Mouse (Mus musculus): ENCODE results near the gene Krtap4-2.
"Not testable (repeated sequence)": the region's sequence is repeated elsewhere in the genome, so short reads cannot be mapped to it uniquely, and the experiment has no call there.

The Krtap4-2 gene

DNA sequence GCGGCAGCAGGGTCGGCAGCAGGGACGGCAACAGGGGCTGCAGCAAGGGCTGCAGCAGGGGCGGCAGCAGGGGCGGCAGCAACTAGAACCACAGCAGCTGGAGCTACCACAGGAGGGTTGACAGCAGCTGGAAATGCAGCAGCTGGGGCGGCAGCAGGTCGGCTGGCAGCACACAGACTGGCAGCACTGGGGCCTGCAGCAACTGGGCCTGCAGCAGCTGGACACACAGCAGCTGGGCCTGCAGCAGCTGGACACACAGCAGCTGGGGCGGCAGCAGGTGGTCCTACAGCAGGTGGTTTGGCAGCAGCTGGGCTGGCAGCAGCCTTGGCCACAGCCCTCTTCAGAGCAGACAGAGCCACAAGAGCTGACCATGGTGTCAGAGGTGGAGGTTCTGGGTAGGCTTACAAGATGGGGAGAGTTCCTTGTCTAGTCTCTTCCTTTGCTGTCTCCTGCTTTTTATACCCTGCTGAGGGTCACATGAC lies at the start of gene Krtap4-2:
TSS of gene Krtap4-2 (minus strand) at position 432 of the 482 bp plus-strand sequence.
- no peak for DNase-seq (ENCODE audit: low spot score)

DNA sequence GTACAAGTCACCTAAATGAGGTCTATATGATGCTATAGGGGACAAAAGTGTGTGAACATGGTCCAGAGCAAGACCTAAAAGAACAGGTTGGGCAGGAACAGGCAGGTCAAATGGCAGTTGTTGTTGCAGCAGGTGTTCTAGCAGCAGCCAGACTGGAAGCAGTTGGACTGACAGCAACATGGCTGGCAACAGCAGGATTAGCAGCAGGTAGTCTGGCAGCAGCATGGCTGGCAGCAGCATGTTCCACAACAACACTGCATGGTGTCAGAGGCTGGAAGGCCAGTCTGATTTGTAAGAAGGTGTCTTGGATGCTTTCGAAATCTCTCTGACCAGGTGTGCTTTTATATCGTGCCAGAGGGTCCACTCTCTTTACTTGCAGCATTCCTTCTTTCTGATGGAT lies 48.6 kb upstream of the Krtap4-2 start:
- no peak for DNase-seq (ENCODE audit: low spot score)

DNA sequence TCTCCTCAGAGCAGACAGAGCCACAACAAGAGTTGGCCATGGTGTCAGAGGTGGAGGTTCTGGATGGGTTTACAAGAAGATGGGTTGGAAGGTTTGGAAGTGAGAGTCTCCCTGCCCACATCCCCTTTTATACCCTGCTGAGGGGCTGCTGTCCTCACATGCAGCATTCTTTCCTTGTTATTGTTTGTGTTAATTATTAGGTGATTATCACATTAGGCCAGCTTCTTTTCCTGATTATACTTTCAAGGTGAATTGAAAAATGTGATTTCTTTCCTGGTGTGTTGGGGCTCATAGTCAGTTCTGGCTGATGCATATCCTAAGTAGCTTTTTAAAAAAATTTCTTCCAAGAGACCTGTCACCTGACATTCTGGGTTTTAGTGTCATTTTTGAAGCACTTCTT lies 31.0 kb upstream of the Krtap4-2 start, which contains the start of gene Krtap4-6:
TSS of gene Krtap4-6 (minus strand) at position 101 of the 400 bp plus-strand sequence.
- no peak for DNase-seq (ENCODE audit: low spot score)

DNA sequence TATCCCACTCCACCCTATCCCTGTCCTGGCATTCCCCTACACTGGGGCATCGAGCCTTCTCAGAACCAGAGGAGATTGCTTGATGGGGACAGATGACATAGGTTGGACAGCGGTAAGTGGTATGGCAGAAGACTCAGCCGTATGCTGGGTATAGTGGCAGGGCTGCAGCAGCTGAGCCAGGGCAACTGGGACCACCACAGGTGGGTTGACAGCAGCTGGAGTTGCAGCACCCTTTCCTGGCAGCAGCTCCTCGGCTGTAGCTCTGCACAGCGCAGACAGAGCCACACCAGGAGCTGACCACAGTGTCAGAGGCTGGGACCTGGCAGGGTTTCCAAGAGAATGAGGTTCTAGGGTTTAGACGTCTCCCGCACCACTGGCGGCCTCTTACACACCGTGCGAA lies 27.9 kb upstream of the Krtap4-2 start:
- no peak for DNase-seq (ENCODE audit: low spot score)

DNA sequence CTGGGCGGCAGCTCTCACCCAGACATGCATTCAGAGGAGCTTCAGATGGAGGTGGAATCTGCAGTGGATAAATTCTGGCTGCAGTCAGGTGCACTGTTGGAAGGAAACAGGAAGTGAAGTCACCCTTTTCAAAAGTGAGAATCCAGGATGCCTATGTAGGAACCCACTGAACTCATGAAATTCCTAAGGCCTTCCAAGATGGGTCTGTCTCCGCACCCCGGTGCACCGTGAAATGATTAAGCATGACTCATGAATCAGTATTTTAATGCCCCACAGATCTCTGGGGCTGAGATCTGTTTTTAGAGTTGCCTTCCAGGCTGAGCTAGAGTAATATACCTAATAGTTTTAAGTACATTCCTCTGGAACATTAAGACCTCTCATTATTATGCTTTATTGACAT lies 24.4 kb upstream of the Krtap4-2 start:
- no peak for DNase-seq (ENCODE audit: low spot score)

DNA sequence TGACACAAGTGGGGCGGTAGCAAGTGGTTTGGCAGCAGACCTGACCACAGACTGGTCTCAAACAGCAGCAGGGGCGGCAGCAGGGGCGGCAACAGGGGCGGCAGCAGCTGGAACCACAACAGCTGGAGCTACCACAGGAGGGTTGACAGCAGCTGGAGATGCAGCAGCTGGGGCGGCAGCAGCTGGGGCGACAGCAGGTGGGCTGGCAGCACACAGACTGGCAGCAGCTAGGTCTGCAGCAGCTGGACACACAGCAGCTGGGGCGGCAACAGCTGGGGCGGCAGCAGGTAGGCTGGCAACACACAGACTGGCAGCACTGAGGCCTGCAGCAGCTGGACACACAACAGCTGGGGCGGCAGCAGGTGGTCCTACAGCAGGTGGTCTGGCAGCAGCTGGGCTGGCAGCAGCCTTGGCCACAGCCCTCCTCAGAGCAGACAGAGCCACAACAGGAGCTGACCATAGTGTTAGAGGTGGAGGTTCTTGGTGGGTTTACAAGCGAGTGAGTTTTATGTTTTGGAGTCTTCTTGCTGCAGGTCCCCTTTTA lies 23.7 kb upstream of the Krtap4-2 start, which contains the start of gene Gm11563:
TSS of gene Gm11563 (minus strand) at position 494 of the 544 bp plus-strand sequence.
- not testable (repeated sequence) for DNase-seq (ENCODE audit: low spot score)

DNA sequence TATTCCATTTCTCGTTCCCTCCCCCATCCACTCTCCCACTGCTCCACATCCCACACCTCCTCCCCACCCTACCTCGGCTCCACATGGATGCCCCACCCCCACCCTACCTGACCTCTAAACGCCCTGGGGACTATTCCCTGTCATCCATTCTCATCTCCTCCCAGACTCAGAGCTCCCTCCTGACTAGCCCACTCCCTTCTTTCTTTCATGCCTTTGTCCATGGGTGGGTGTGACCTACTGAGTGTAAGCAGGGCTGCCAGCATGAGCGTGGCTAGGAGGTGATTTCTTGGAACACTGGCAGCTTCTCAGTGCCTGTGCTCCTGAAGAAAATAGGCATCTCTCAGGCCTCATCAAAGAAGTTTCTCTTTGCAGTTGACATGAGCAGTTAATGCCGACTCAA lies 22.2 kb upstream of the Krtap4-2 start:
- DNase-seq (ENCODE audit: low spot score): no peak

DNA sequence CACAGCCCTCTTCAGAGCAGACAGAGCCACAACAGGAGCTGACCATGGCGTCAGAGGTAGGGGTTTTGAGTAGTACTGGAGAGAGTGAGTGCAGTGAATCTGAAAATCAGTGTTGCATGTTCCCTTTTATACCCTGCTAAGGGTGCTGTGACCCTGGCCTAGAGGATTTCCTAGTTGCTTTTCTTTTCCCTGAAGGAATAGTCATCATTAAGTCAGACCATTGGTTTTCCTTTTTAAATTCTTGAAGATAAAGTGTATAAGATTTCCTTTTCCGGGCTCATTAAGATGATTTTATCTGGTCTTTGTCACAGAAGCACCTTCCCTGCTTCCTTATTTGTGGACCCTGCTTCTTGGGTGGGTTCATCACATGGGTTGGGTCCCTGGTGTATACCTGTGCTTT lies 15.3 kb upstream of the Krtap4-2 start, which contains the start of gene Gm11555:
TSS of gene Gm11555 (minus strand) at position 101 of the 400 bp plus-strand sequence.
- no peak for DNase-seq (ENCODE audit: low spot score)

DNA sequence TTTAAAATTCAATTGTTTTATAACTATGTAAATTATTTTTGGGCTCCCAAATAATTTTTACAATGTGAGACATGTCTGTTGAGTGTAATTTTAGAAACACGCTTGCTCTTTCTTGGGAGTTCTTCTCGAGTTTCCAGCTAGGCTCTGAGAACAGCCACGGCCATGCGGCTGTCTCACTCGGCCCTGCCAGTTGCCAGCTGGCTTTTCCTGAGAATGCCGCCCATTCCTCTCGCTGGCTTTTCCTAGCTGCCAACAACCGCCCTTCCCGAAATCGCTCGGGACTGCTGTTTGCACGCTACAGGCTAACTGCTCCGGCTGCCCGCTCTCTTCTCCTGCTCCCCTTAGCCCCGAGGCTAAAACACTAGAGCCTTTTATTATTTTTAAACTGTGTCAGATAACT lies 11.6 kb upstream of the Krtap4-2 start:
- no peak for DNase-seq (ENCODE audit: low spot score)

DNA sequence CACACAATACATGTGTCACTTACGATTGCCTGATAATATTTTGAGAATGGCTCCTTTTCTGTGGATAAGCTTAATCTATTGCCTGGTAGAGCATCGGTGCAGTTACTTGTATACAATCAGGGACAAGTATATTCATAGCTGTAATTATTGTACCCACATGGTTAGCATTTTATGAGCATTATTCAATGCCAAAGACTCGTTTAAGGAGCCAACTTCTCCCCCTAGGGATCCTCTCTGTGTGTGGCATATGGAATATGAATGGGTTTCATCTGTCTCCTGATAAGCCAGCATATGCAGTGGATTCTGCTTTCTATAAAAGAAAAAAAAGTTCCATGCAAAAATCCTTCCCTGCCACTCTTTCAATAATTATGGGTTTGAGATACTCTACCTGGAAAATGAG lies 9.5 kb upstream of the Krtap4-2 start:
- DNase-seq (ENCODE audit: low spot score): peak; percentile 9

DNA sequence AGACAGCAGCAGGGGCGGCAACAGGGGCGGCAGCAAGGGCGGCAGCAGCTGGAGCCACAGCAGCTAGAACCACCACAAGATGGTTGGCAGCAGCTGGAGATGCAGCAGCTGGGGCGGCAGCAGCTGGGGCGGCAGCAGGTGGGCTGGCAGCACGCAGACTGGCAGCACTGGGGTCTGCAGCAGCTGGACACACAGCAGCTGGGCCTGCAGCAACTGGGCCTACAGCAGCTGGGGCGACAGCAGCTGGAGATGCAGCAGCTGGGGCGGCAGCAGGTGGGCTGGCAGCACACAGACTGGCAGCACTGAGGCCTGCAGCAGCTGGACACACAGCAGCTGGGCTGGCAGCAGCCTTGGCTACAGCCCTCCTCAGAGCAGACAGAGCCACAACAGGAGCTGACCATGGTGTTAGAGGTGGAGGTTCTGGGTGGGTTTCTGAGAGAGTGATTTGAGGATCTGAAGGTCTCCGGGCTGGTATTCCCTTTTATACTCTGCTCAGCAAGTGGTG lies 8.8 kb upstream of the Krtap4-2 start, which contains the start of gene Krtap4-7:
TSS of gene Krtap4-7 (minus strand) at position 455 of the 505 bp plus-strand sequence.
- not testable (repeated sequence) for DNase-seq (ENCODE audit: low spot score)

DNA sequence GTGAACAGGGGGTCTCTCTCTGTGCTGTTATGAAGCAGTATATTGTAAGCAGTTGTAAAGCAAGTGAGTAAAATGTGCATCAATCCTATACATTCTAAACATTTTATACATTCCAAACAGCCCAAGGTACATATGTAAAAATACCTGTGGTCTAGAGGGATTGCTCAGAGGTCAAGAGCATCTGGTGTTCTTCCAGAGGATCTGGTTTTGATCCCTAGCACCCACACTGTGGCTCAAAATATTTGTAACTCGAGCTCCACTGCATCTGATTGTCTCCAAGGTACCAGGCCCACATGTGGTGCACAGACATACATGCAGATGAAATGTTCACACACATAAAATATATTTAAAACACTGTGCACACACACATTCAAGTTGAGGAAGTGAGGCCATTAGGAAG lies 6.0 kb upstream of the Krtap4-2 start:
- DNase-seq (ENCODE audit: low spot score): no peak

DNA sequence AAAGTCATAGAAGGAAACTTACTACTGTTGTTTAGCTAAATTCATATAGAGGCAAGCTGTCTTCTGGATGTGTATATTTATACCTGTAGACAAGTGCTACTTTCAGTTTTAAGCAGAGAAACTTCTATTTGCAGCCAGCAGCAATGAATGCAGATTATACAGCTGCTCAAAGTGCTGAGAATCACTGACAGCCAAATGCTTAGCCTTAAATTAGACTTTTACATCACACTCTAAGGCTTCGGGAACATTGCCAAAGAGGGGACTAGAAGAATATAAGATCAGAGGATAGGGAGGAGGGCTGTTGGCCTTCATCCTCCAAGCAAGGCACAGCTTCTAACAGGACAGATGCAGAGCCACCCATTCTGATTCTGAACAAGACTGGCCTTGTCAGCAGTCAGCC lies 2.2 kb upstream of the Krtap4-2 start:
- DNase-seq (ENCODE audit: low spot score): no peak

DNA sequence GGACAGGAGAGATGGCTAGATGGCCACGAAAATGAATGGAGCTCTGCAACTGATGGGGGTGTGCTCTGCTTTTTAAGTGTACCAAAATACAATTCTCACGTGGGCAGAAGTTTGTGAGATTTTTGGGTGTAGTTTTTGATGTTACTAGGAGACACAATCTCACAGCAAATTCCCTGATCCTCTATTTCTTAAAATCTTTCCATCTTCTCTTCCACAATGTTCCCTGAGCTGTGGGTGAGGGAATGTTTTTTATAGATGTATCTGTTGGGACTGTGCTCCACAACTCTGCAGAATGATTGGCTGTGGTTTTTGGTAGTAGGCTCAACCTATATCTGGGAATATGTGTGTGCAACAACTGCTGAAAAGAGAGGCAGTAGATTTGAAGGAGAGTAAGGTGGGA lies 1.6 kb downstream of the Krtap4-2 start:
- no peak for DNase-seq (ENCODE audit: low spot score)

DNA sequence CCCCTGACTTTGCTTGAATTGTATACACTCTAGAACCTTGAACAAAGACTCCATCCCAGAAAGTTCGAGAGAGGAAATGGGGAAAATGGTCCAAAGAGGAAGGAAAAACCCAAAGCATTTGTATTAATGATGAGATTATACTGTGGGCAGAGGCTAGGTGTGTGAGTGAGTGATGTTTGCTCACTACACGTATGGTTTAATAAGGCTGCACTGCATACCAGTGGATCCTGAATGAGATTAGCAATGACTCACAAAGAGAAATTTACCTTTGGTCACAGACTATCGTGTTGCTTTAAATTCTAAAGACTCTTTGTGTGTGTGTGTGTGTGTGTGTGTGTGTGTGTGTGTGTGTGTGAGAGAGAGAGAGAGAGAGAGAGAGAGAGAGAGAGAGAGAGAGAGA lies 4.0 kb downstream of the Krtap4-2 start:
- DNase-seq (ENCODE audit: low spot score): no peak

DNA sequence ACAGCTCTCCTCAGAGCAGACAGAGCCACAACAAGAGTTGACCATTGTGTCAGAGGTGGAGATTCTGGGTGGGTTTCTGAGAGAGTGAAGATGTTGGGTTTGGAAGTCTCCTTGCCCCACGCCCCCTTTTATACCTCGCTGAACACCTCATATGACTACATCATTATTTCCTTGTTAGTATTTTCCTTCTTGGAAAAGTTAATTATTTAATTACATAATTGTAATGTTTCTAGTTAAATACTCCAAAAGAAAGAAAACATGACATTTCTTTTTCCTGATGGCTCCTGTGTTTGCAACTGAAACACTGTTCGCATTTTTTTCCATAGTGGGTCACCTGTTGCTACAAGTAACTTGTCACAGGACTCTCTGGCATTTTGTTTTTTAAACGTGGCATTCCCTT lies 6.7 kb downstream of the Krtap4-2 start, which contains the start of gene Krtap4-1:
TSS of gene Krtap4-1 (minus strand) at position 101 of the 400 bp plus-strand sequence.
- DNase-seq (ENCODE audit: low spot score): no peak

DNA sequence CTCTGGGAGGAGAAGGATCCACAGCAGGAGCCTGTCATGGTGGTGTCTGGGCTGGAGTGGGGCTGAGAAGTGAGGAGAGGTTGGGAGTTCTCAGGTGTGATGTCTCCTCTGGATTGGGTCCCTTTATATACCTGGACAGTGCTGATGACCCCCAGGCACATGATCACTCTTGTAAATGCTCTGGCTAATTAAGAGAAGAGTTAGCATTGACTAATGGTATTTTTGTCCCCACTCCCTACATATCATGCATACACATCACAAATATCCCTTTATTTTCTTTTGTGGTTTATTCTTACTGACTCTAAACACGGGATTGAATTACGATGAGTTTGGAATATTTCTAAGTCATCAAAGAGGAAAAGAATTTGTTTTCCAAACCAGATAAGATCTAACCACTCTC lies 14.5 kb downstream of the Krtap4-2 start, which contains the start of gene Gm11562:
TSS of gene Gm11562 (minus strand) at position 101 of the 400 bp plus-strand sequence.
- DNase-seq (ENCODE audit: low spot score): no peak

DNA sequence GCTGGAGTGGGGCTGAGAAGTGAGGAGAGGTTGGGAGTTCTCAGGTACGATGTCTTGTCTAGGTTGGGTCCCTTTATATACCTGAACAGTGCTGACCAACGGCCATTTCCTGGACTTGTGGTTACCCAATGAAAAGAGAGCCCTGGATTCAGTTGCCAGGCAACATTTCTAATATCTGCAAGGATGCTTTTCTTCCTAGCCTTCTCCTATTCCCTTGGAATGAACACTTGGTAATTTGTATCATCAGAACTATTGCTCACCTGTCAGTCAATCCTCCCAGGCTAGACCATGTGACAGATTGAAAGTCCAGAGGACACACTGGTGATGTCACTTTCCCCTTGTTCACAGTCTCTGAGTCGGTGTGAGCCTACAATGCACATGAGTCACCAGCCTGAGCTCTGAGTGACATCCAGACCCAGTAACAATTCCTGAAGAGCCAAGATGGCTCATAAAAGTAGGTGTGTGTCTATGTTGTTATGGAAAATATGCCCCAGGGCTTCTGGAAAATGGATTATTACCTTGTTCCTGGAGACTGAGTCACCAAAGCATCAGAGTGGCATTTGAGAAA lies 20.0 kb downstream of the Krtap4-2 start, which contains the start of gene Krtap2-4:
TSS of gene Krtap2-4 (minus strand) at position 51 of the 568 bp plus-strand sequence.
- DNase-seq (ENCODE audit: low spot score): no peak

DNA sequence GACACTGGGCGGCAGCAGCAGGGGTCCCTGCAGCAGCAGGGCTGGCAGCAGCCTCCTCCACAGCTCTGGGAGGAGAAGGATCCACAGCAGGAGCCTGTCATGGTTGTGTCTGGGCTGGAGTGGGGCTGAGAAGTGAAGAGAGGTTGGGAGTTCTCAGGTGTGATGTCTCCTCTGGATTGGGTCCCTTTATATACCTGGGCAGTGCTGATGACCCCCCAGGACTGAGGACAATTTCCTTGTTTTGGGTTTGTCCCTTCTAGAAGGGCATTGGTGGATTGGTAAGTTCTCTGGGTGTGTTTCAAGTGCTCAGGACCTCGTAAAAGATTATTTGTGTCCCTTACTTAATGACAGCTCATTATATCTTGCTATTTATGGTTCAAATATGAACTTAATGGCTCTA lies 24.8 kb downstream of the Krtap4-2 start, which contains the start of gene Gm11937:
TSS of gene Gm11937 (minus strand) at position 101 of the 400 bp plus-strand sequence.
- not testable (repeated sequence) for DNase-seq (ENCODE audit: low spot score)

DNA sequence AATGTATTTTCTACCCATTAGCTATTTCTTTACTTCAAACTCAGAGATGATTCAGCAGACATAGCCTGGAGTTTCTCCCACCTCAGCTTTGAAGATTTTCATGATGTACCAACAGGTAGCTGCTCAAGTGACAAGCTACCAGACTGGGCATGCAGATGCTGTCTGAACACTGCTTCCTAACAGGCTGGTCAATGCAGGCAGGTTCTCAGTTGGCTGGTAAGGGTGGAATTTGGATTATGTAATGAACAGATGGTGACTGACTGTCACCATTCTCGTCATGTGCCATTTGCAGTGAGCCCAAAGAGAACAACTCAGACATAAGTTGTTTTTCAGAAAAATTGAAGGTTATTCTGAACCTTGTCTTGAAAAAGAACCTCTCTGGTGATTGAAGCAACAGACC lies 25.8 kb downstream of the Krtap4-2 start:
- DNase-seq (ENCODE audit: low spot score): peak; percentile 52

DNA sequence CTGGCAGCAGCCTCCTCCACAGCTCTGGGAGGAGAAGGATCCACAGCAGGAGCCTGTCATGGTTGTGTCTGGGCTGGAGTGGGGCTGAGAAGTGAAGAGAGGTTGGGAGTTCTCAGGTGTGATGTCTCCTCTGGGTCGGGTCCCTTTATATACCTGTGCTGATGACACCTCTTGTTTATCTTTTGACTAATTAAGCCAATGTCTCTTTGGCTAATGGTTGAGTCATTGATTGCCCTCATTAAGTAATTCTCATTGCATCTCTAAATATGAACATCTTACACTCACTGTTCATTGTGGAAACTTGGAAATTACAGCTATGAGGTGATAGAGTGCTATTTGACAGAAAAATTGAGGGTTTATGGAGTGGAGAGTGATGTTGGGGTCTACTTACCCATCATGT lies 31.7 kb downstream of the Krtap4-2 start, which contains the start of gene Gm11938:
TSS of gene Gm11938 (minus strand) at position 101 of the 400 bp plus-strand sequence.
- not testable (repeated sequence) for DNase-seq (ENCODE audit: low spot score)

DNA sequence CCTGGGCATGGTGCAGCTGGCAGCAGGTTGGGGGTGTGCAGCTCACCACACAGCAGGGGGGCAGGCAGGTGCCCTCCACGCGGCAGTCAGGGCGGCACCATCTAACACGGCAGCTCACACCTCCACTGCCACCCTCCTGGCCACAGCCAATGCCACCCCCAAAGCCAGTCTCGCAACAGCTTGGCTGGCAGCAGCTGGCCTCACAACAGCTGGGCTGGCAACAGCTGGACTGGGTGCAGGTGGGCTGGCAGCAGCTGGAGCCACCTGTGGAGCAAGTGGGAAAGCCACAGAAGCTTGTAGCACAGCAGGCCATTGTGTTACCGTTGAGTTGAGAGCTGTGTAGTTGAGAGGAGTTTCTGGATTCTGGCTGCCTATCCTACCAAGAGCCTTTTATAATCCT lies 37.1 kb downstream of the Krtap4-2 start, which contains the start of gene Krtap9-3:
TSS of gene Krtap9-3 (minus strand) at position 364 of the 400 bp plus-strand sequence.
- DNase-seq (ENCODE audit: low spot score): not testable (repeated sequence)

DNA sequence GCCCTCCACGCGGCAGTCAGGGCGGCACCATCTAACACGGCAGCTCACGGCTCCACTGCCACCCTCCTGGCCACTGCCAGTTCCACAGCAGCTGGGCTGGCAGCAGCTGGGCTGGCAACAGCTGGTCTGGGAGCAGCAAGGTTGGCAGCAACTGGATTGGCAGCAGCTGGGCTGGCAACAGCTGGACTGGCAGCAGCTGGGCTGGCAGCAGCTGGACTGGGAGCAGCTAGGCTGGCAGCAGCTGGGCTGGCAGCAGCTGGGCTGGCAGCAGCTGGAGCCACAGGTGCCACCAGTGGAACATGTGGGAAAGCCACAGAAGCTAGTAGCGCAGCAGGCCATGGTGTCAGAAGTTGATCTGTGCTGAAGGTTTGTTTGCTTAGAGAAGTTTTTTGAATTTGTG lies 43.9 kb downstream of the Krtap4-2 start, which contains the start of gene Krtap1-3:
TSS of gene Krtap1-3 (minus strand) at position 359 of the 400 bp plus-strand sequence.
- DNase-seq (ENCODE audit: low spot score): no peak

Data from layer of hippocampus, adult 9-10 months (tissue).